Mouse (Mus musculus) c-Kit-negative CD71-positive TER-119-positive erythroid progenitor cells, embryonic 14.5 days (primary cell): ENCODE data around the gene Tac1.
"Not testable (repeated sequence)": the region's sequence is repeated elsewhere in the genome, so short reads cannot be mapped to it uniquely, and the experiment has no call there.

Experiments used
- DNase-seq: peaks from one replicate; pipeline ENCODE4 v3.0.0-alpha.2; 2013; ENCODE audit warnings: low read depth, low spot score

Tac1 gene

DNA sequence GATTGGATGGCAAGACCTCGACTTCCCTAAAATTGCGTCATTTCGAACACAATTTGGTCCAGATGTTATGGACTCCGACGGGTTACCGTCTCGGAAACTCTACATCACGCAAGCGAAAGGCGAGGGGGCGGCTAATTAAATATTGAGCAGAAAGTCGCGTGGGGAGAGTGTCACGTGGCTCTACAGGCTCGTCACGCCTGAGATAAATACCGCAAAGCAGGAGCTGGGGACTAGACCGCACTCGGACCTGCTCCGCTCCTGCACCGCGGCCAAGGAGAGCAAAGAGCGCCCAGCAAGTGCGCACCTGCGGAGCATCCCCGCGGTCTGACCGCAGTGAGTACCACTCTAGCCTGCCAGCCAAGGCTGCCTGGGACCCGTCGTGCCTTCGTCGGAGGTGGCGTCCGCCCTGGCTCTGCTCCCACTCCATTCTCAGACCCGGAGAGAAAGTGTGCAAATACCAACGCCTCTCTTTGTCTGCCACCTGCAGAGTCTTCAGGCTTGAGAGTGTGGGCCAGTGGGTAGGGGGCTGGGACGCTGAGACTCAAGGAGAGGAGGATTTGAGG is at the start of gene Tac1:
TSS of gene Tac1 (plus strand) at position 51 of the 563 bp plus-strand sequence.
- no peak for DNase-seq

DNA sequence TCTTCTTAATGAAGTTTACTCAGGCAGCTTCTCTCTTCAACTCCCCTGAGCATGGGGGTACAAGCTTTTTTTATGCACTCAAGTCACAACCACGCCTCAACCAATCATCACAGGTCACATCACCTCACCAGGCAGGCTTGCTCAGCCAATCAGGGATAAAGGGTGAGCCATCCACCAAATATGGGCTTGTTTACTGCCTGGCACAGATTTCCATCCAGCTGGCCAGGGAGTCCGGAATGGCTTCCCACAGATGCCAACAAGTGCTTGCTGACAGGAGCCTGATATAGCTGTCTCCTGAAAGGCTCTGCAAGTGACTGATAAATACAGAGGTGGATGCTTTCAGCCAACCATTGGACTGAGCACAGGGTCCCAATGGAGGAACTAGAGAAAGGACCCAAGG is 11.2 kb upstream of the Tac1 start:
- DNase-seq = not testable (repeated sequence)

DNA sequence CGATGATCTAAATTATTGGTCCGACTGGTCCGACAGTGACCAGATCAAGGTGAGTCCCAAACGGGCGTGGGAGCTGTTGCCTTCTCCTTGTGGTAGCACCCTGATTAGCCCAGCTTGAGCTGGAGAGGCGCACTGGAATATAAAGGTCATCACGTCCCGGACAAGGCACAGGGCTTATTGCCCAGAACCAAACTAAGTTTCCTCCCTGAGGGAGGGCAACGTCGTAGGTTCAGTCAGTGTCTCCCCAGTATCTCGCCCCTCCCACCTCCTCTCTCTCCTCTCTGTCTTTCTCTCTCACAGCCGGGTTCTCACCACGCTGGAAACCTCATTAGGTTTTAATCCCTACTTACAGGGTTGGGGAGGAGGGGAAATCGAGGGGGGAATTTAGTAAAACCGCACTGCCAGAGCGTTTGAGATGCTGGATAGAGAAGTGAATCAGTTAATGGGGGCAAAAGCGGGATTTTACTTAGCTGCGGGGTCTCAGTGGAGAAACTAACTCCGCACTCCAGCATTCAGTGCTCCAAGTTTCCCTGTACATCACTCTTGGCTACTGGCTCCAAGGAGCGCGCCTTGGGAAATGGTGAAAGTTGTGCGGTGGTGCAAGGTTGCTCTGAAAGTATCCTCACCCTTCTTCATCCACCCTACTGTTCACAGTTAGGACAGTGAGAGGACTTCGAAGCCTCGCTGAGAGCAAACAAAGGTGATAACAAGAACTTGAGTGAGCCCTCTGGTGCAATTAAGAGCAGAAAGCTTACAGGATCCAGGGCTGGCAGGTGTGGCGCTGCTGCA is 1.2 kb downstream of the Tac1 start:
- no peak for DNase-seq

DNA sequence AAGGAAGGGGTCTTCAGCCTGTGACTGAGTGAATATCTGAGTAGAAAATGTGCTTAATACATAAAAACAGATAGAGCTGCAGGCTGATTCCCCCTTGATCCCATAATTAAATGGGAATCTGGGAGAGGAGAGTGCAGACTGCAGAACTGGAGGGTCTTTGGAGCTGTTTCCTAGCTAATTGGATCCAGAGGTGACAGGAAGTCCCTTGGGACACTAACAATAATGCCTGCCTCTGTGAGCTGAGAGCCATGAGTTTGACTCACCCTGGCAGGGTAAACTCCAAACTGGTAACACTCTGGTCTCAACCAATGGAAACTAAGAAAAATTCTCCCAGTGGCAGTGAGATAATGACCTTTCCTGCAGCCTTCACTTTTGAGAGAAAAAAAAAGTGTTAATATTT is 3.5 kb downstream of the Tac1 start:
- DNase-seq = no peak

DNA sequence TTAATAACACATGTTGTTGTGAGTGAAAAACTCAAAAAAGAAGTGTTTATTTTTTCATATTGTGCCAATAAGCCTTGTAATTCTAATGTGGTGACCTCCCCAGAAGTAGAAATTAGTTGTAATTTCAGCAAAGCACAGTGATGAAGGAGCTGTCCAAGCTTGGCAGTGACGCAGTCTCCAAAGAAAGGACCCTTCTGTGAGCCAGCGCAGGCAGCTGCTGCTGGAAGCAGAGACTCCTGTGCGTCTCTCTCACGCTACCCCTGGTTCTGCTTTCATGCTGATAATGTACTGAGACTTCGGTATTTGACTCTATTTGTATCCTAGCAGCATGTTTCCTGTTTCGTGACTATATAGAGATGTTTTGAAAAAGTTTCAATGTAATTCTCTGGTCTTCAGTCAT is 7.8 kb downstream of the Tac1 start:
- no peak for DNase-seq

DNA sequence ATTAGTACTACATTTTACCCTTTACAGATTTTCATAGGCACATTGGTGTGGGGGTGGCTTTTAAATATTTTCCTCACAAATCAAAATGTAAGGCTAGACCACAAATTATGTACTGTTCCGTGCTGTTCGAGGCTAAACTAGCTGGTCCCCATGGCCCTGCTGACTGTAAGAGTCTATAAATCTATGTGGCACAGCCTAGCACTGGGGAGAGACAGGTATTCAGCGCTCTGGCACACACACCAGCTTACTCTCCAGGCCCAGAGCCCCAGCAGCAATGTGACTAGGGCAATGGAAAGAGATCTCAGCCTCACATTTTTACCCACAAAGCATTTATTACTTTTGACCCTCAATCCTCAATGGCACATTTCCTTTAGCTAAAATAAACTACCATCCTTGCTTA is 9.9 kb downstream of the Tac1 start:
- no peak for DNase-seq

DNA sequence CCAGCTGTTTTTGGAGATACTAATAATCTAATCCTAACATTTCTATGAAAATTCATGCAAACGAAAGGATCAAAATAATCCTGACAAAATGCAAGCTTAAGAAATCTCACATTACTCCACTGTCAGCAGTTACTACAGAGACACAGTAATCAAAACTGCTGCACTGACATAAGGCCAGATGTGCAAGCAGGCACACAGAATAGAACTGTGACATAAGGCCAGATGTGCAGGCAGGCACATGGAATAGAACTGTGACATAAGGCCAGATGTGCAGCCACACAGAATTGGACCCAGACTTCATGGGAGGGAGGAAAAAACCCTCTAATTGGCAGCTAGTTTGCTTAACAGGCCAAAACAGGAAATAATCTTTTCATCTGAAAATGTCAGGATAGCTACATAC is 16.5 kb downstream of the Tac1 start:
- no peak for DNase-seq

DNA sequence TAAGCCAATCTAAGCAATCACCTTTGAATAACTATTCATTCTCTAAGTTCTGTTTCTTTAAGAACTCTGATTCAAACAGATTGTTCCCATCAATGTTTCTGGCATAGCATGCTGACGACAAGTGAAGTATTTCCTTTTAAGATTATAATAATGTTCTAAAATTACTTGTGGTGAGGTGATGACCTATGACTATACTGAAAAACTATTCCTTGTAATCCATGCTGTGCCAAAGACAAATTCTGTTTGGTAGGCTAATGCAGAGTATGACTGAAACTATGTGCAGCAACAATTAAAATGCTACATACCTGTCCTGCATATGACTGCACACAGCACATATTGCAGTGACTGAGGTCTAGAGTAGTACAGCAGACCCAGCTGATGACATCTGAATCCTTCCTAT is 23.4 kb downstream of the Tac1 start:
- DNase-seq = no peak

DNA sequence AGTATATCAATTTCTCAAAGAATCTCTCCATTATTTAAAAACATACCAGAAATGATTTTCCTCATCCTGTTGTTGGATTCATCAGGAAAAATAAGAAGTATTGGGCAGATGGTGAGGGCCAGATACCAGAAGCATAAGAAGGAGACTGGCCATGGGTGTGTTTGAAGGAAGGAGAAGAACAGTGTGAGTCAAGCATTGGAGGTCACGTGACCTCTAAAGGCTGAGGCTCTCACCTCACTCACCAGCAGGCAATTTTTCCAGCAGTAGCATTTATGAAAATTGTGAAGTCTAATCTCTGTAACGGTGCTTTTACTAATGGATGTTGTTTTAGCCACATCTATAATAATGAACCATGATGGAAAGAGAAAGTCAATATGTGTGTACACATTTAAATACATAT is 39.8 kb downstream of the Tac1 start:
- no peak for DNase-seq

DNA sequence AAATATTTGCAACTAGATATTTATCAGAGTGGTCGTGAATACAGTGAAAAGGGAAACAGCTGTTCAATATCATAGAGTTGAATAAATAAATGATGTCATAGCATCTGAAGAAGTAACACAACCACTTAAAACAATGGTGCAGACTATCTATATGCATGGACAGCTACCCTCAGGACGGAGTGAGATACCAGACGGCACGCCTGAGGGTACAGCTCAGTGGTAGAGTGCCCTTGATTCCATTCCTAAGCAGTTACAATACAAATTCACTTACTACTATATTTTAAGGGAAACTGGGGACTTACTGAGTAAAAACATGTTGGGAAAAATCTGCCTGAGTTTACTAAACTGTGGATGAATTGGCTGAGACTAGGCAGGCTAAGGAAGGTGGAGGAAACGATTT is 43.7 kb downstream of the Tac1 start:
- no peak for DNase-seq

DNA sequence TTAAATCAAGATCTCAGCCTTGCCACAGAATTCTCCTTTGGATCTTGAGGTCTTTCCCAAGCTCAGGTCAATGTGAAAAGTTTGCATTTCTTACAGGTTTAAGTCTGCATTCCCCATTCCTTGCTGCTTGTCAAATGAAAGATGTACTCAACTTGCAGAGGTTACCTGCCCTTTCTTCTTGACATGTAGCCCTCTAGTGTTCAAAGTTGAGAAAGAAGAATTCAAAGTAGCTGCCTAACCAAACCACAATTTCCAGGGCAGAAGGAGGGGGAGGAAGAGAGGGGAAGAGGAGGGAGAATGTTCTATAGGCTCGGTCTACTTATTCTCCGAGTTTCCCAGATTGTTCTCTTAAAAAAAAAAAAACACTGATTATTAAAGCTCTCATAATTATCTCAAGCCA is 45.5 kb downstream of the Tac1 start:
- no peak for DNase-seq

DNA sequence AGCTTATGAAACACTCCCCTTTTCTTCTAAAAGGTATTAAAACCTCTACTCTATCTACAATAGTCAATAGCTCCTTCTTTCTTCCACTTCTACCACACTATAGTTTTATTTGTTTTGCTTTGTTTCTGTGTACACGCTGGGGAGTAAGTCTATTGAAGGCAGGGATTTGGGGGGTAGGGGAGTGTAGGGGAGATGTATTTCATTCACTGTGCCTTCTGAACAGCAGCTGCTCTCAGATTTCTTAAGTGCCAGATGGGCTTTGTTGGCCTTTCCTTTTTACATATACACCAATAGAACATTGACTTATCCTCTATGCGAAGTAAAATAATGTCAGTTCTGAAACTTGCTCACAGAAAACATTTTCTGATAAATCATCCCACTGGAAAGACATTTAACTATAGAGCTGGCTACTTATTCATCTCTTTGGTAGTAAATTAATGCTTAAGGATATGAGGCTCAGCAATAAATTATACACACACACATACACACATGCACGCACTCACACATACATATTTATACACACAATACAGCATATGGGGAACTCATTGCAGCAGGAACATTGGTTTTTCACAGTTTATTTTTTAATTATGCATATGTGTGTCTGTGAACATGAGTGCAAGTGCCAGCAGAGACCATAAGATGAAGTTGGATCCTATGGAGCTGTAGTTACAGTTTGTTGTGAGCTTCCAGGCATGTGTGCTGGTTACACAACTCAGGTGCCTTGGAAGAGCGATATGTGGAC is 46.8 kb downstream of the Tac1 start:
- no peak for DNase-seq

DNA sequence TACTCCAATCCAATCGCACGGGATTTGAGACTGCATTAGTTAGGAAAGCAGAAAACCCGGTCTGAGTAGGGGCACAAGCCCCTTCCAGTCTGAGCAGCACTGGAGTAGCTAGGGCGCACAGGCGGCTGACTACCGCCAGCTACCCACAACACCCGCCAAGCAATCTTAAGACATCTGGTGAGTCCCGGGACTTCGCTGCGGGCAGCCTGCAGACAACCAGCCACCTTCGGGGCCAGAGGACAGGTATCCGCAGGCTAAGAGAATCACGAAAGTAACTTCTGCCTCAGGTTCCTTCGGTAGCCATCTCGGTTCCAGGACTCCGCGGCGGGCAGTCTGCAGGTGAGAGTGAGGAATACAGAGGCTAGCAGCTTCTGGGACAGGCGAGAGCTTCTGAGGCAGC is 59.0 kb downstream of the Tac1 start:
- not testable (repeated sequence) for DNase-seq
